Mouse (Mus musculus) megakaryocyte, embryonic 14.5 days (primary cell): ENCODE results near the gene Npy4r.

Experiments used
- FLI1 ChIP-seq: IDR thresholded peaks from 2 replicates; pipeline ENCODE4 v1.6.1; 2012; ENCODE audit warnings: low read length, inconsistent platforms, mixed read lengths
- GATA1 ChIP-seq: IDR thresholded peaks from 3 replicates; pipeline ENCODE4 v1.6.1; 2012; ENCODE audit warnings: mixed read lengths, low read length, inconsistent platforms, borderline replicate concordance

- TF ChIP-seq GATA1: no peak
- no peak for TF ChIP-seq FLI1
Measured at GRCm38 (mm10) chr14:34188629-34189028, 36.3 kb upstream of the Npy4r start.
